ENCODE assay signal across 7 mouse cellular contexts in genomic region chr1:54380978-54381914, GRCm38 (mm10). TPM values are rescaled to one million over a fixed set of nuclear protein-coding genes. Genes with fewer than 3 reads are reported as not detected.
DNase-seq lines count a peak whose midpoint lies in the region; ATAC-seq lines count a peak whose summit lies in the region.

No protein-coding gene starts in this region.

- H3K4me2 ChIP-seq in kidney, embryonic 15.5 days, result no peak overlapping the region
- no peak overlapping the region for H3K4me2 ChIP-seq in liver, embryonic 13.5 days

- no peaks in the 10 kb centered on the region for H3K36me3 ChIP-seq in kidney, embryonic 15.5 days
- H3K36me3 ChIP-seq in liver, embryonic 13.5 days, result no peaks in the 10 kb centered on the region

- WGBS in kidney, embryonic 15.5 days, result 88% methylated on average over 9 of the region's 9 CpGs
- 74% methylated on average over 9 of the region's 9 CpGs for WGBS in liver, embryonic 13.5 days (ENCODE audit: insufficient replicate concordance)

- no peaks in the 10 kb centered on the region for H3K4me1 ChIP-seq in kidney, embryonic 15.5 days
- no peaks in the 10 kb centered on the region for H3K4me1 ChIP-seq in liver, embryonic 13.5 days (replicated peaks)

- peak; percentile 72 for DNase-seq in CD4-positive, CD25-positive, alpha-beta regulatory T cell, adult 2 months (ENCODE audit: low read depth, low spot score)
- peak; percentile 44 for DNase-seq in MEL-GATA-1-ER (ENCODE audit: extremely low read depth, low read depth)
- DNase-seq in cerebellum, adult 18-20 months, result peak; percentile 70 to 71
- peak; percentile 64 for DNase-seq in forelimb bud, embryonic 11.5 days (ENCODE audit: low read depth, low spot score)
- DNase-seq in liver, embryonic 13.5 days, result peak; percentile 15
- DNase-seq in retina, postnatal 7 days (ENCODE audit: low read depth, low spot score), result peak; percentile 47

- 0 out of 2 replicates have a peak, but pooled peaks have one; percentile 46 for ATAC-seq in kidney, embryonic 15.5 days (replicated peaks; ENCODE audit: low FRiP score)
- ATAC-seq in liver, embryonic 13.5 days (ENCODE audit: low read depth), result no peak

- no peaks in the 10 kb centered on the region for H3K9me3 ChIP-seq in kidney, embryonic 15.5 days (replicated peaks)
- no peaks in the 10 kb centered on the region for H3K9me3 ChIP-seq in liver, embryonic 13.5 days (replicated peaks)

- no peaks in the 10 kb centered on the region for H3K27me3 ChIP-seq in kidney, embryonic 15.5 days
- H3K27me3 ChIP-seq in liver, embryonic 13.5 days, result no peaks in the 10 kb centered on the region

- H3K27ac ChIP-seq in kidney, embryonic 15.5 days, result no peak overlapping the region
- no peak overlapping the region for H3K27ac ChIP-seq in liver, embryonic 13.5 days

- H3K9ac ChIP-seq in kidney, embryonic 15.5 days, result no peak overlapping the region
- no peak overlapping the region for H3K9ac ChIP-seq in liver, embryonic 13.5 days

- H3K4me3 ChIP-seq in kidney, embryonic 15.5 days (replicated peaks), result no peak overlapping the region
- no peak overlapping the region for H3K4me3 ChIP-seq in liver, embryonic 13.5 days (replicated peaks)

RNA-seq across cellular contexts. Expression of gene Gtf3c3, which starts 57.5 kb away (rescaled TPM):
- 23.7 and 25.0 TPM in 2 replicates for polyA plus RNA-seq in kidney, embryonic 15.5 days (2015; fragmentation: Nextera tagmentation; extraction: Ambion mirVana)
- 8.5 and 11.3 TPM in 2 replicates for polyA plus RNA-seq in liver, embryonic 13.5 days (2015; fragmentation: Nextera tagmentation; extraction: Ambion mirVana)

Comparison
In these comparisons a context has a peak if more than half of its experiments do, and no peak if none do; other contexts are left out.
1. DNase-seq: peak in every context shown above with its lines; median percentile 72 in CD4-positive, CD25-positive, alpha-beta regulatory T cell, adult 2 months; 70 in cerebellum, adult 18-20 months; 64 in forelimb bud, embryonic 11.5 days; 47 in retina, postnatal 7 days; 44 in MEL-GATA-1-ER; 15 in liver, embryonic 13.5 days.